In the genomic region with DNA sequence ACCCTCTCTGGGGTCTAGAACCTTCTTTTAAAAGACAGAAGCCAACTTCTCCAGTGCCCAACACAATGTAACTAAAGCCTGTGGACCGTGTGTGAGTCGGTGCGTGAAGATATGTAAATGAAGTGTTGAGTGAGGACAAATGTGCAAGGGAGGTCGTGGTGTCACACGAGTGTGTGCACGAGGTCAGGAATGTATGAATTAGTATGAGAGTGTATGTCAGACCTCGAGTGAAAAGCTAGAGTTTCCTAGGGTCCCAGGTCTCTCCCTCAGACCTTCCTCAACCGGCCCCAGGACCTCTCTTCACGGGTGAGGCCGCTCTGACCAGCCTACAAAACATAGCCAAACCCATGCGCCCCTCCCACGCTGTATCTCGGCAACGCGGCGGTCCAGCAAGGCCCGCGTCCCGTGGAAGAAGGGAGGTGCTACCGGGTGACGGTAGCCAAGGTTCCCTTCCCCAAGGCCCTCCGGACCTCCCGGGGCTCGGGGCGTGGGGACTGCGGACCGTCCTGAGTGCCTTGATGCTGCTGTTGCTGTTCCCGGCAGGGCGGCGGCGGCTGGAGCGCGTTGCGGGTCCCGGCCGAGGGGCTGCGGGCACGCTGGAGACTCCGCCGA, we compare ENCODE assay signal across 8 mouse cellular contexts. TPM values are rescaled to one million over a fixed set of nuclear protein-coding genes. Genes with fewer than 3 reads are reported as not detected.
A peak's percentile ranks its signal among the peaks of the same experiment; 100 is the strongest.
DNase-seq lines count a peak whose midpoint lies in the region; ATAC-seq and TF ChIP-seq lines count a peak whose summit lies in the region.

No protein-coding gene starts in this region.

- no peaks in the 10 kb centered on the region for H3K79me2 ChIP-seq in liver, adult 2 months (ENCODE audit: control insufficient read depth, insufficient read depth, low read length)

- no peak for TF ChIP-seq CTCF in liver, adult 2 months (IDR thresholded peaks at IDR 0.05; ENCODE audit: low read depth, low read length)
- TF ChIP-seq CTCF in forebrain, postnatal 0 days (IDR thresholded peaks at IDR 0.05; ENCODE audit: low read depth): no peak
- no peak for TF ChIP-seq CTCF in liver, postnatal 0 days (IDR thresholded peaks at IDR 0.05; ENCODE audit: low read depth)

- H3K4me2 ChIP-seq in forebrain, postnatal 0 days (ENCODE audit: low read depth): peak overlapping the region; percentile 69
- H3K4me2 ChIP-seq in liver, postnatal 0 days (ENCODE audit: low read depth, low read length): peak overlapping the region; percentile 76

- H3K36me3 ChIP-seq in liver, adult 2 months (ENCODE audit: control insufficient read depth, insufficient read depth, low read length): no peaks in the 10 kb centered on the region
- H3K36me3 ChIP-seq in forebrain, postnatal 0 days (ENCODE audit: insufficient read depth): no peaks in the 10 kb centered on the region
- no peaks in the 10 kb centered on the region for H3K36me3 ChIP-seq in liver, postnatal 0 days (replicated peaks; ENCODE audit: insufficient read depth, low read length)

- no peak overlapping the region for H3K27ac ChIP-seq in liver, adult 2 months (replicated peaks; ENCODE audit: insufficient read depth, low read depth, low read length)
- H3K27ac ChIP-seq in forebrain, postnatal 0 days (ENCODE audit: low read depth, low read length): peak overlapping the region; percentile 40
- no peak overlapping the region for H3K27ac ChIP-seq in liver, postnatal 0 days (ENCODE audit: low read depth)

- H3K27me3 ChIP-seq in liver, adult 2 months (ENCODE audit: control insufficient read depth, insufficient read depth, low read length): peaks cover 20% of the 10 kb centered on the region
- peaks cover 58% of the 10 kb centered on the region for H3K27me3 ChIP-seq in forebrain, postnatal 0 days (ENCODE audit: insufficient read depth, low read length)
- peaks cover 75% of the 10 kb centered on the region for H3K27me3 ChIP-seq in liver, postnatal 0 days (ENCODE audit: insufficient read depth, low read length)

- no peak for DNase-seq in liver, adult 2 months (ENCODE audit: extremely low read depth, low read depth, low spot score)
- no peak for DNase-seq in liver
- peak; percentile 63 for DNase-seq in cerebellum, adult 8-10 months
- DNase-seq in forebrain, postnatal 0 days: peak; percentile 19
- peak; percentile 15 for DNase-seq in liver, postnatal 0 days
- no peak for DNase-seq in adrenal gland, postnatal 25 days
- no peak for DNase-seq in urinary bladder, postnatal 10 days (ENCODE audit: low spot score)

- peaks cover 5% of the 10 kb centered on the region; the same call in 1 of the 2 replicates for H3K4me1 ChIP-seq in liver, adult 2 months (ENCODE audit: control insufficient read depth, insufficient read depth, low read length)
- 0 out of 2 replicates have a peak, but pooled peaks cover 5% of the 10 kb centered on the region for H3K4me1 ChIP-seq in forebrain, postnatal 0 days (ENCODE audit: insufficient read depth)
- H3K4me1 ChIP-seq in liver, postnatal 0 days (ENCODE audit: insufficient read depth): peaks cover 12% of the 10 kb centered on the region

- H3K4me3 ChIP-seq in liver, adult 2 months (ENCODE audit: insufficient read depth, low read depth, low read length): peak overlapping the region; percentile 32; the same call in 1 of the 2 replicates
- H3K4me3 ChIP-seq in forebrain, postnatal 0 days (ENCODE audit: low read depth, low read length): peak overlapping the region; percentile 48
- H3K4me3 ChIP-seq in liver, postnatal 0 days (ENCODE audit: low read depth, low read length): peak overlapping the region; percentile 53

- 0 out of 2 replicates have a peak, but pooled peaks have one; percentile 2 for ATAC-seq in forebrain, postnatal 0 days
- no peak for ATAC-seq in liver, postnatal 0 days
- ATAC-seq in activated CD4-positive, CD25-positive, alpha-beta regulatory T cell, adult 4 months: no peak

- TF ChIP-seq POLR2A in liver, adult 2 months (IDR thresholded peaks at IDR 0.05; ENCODE audit: extremely low read depth, insufficient read depth, low read length): no peak

- 7% methylated on average over 40 of the region's 40 CpGs for WGBS in liver, adult 2 months
- WGBS in forebrain, postnatal 0 days: 3% methylated on average over 40 of the region's 40 CpGs
- WGBS in liver, postnatal 0 days (ENCODE audit: insufficient replicate concordance): 2% methylated on average over 40 of the region's 40 CpGs

- no peak overlapping the region for H3K9ac ChIP-seq in liver, adult 2 months (ENCODE audit: low read depth, low read length)
- peak overlapping the region; percentile 50 for H3K9ac ChIP-seq in forebrain, postnatal 0 days
- no peak overlapping the region for H3K9ac ChIP-seq in liver, postnatal 0 days (replicated peaks)

- no peak for TF ChIP-seq EP300 in liver, postnatal 0 days (IDR thresholded peaks at IDR 0.05; ENCODE audit: low read depth)

- no peaks in the 10 kb centered on the region for H3K9me3 ChIP-seq in forebrain, postnatal 0 days (ENCODE audit: low read length)
- H3K9me3 ChIP-seq in liver, postnatal 0 days (ENCODE audit: low read length): no peaks in the 10 kb centered on the region

RNA-seq across cellular contexts. Expression of a gene that starts 2.3 kb away (rescaled TPM):
- total RNA-seq in liver, adult 2 months (2014; rRNA removed): not detected in 2 replicates
- not detected in 2 replicates for polyA plus RNA-seq in liver, adult 2 months (2012; rRNA removed)
- total RNA-seq in forebrain, postnatal 0 days (2014; rRNA removed): 13.9 and 22.8 TPM in 2 replicates
- polyA plus RNA-seq in forebrain, postnatal 0 days (2015; fragmentation: Nextera tagmentation; extraction: Ambion mirVana): 5.1 and 13.8 TPM in 2 replicates
- polyA plus RNA-seq in liver, postnatal 0 days (2015; fragmentation: Nextera tagmentation; extraction: Ambion mirVana): not detected in 2 replicates
- polyA plus RNA-seq in activated CD4-positive, CD25-positive, alpha-beta regulatory T cell, adult 4 months (2017; shearing (Covaris generic)): under 1 TPM in 1 of 2 experiments, not detected in 1; 0.12 TPM
- total RNA-seq in adrenal gland, postnatal 25 days (2021): not detected in 2 replicates

RNA-seq across cellular contexts. Expression of a gene that starts 12.0 kb away (rescaled TPM):
- total RNA-seq in liver, adult 2 months (2014; rRNA removed): not detected in 2 replicates
- polyA plus RNA-seq in liver, adult 2 months (2012; rRNA removed): not detected in 2 replicates
- total RNA-seq in forebrain, postnatal 0 days (2014; rRNA removed): 44.9 and 105 TPM in 2 replicates
- polyA plus RNA-seq in forebrain, postnatal 0 days (2015; fragmentation: Nextera tagmentation; extraction: Ambion mirVana): 9.6 and 16.3 TPM in 2 replicates
- not detected in 2 replicates for polyA plus RNA-seq in liver, postnatal 0 days (2015; fragmentation: Nextera tagmentation; extraction: Ambion mirVana)
- polyA plus RNA-seq in activated CD4-positive, CD25-positive, alpha-beta regulatory T cell, adult 4 months (2017; shearing (Covaris generic)): not detected
- not detected in 2 replicates for total RNA-seq in adrenal gland, postnatal 25 days (2021)

RNA-seq across cellular contexts. Expression of a gene that starts 12.3 kb away (rescaled TPM):
- total RNA-seq in liver, adult 2 months (2014; rRNA removed): not detected in 2 replicates
- polyA plus RNA-seq in liver, adult 2 months (2012; rRNA removed): not detected in 2 replicates
- total RNA-seq in forebrain, postnatal 0 days (2014; rRNA removed): 0.33 and 0.38 TPM in 2 replicates
- polyA plus RNA-seq in forebrain, postnatal 0 days (2015; fragmentation: Nextera tagmentation; extraction: Ambion mirVana): 0.12 TPM in 1 of 2 replicates, not detected in the other
- not detected in 2 replicates for polyA plus RNA-seq in liver, postnatal 0 days (2015; fragmentation: Nextera tagmentation; extraction: Ambion mirVana)
- not detected for polyA plus RNA-seq in activated CD4-positive, CD25-positive, alpha-beta regulatory T cell, adult 4 months (2017; shearing (Covaris generic))
- not detected in 2 replicates for total RNA-seq in adrenal gland, postnatal 25 days (2021)

RNA-seq across cellular contexts. Expression of a gene that starts 27.2 kb away (rescaled TPM):
- total RNA-seq in liver, adult 2 months (2014; rRNA removed): not detected in 2 replicates
- polyA plus RNA-seq in liver, adult 2 months (2012; rRNA removed): not detected in 2 replicates
- total RNA-seq in forebrain, postnatal 0 days (2014; rRNA removed): 0.15 and 1.0 TPM in 2 replicates
- 0.23 TPM in 1 of 2 replicates, not detected in the other for polyA plus RNA-seq in forebrain, postnatal 0 days (2015; fragmentation: Nextera tagmentation; extraction: Ambion mirVana)
- polyA plus RNA-seq in liver, postnatal 0 days (2015; fragmentation: Nextera tagmentation; extraction: Ambion mirVana): not detected in 2 replicates
- not detected for polyA plus RNA-seq in activated CD4-positive, CD25-positive, alpha-beta regulatory T cell, adult 4 months (2017; shearing (Covaris generic))
- total RNA-seq in adrenal gland, postnatal 25 days (2021): not detected in 2 replicates

Comparison
In these comparisons a context has a peak if more than half of its experiments do, and no peak if none do; other contexts are left out.
1. DNase-seq: peak in cerebellum, adult 8-10 months (single experiment), forebrain, postnatal 0 days (single experiment) and liver, postnatal 0 days (single experiment); none in liver, adult 2 months (single experiment), liver (single experiment), adrenal gland, postnatal 25 days (single experiment) and urinary bladder, postnatal 10 days (single experiment).
2. RNA of a gene that starts 12.0 kb away (polyA plus RNA-seq): 9.6 to 16.3 TPM in forebrain, postnatal 0 days; not detected in activated CD4-positive, CD25-positive, alpha-beta regulatory T cell, adult 4 months, not detected in liver, adult 2 months and not detected in liver, postnatal 0 days; every median in the first group is over 10 times any median in the second.
3. Peak in every context shown above with its lines, with median percentiles within 50 percentile points of each other: H3K4me3 ChIP-seq.